Mouse (Mus musculus): ENCODE data around the gene Abca7. TPM values are rescaled to one million over a fixed set of nuclear protein-coding genes. Genes with fewer than 3 reads are reported as not detected.

Gene Abca7
- polyA plus RNA-seq, 1 experiment from 2014 or later: 3.2 TPM

- Histone ChIP-seq H3K4me1 (ENCODE audit: control insufficient read depth, insufficient read depth, low read length) (peaks cover 9% of the 10 kb centered on the region), H3K9ac (ENCODE audit: low read length) (no peak overlapping the region), H3K4me3 (ENCODE audit: low read length) (no peak overlapping the region), H3K9me3 (replicated peaks; ENCODE audit: control insufficient read depth, low read length) (no peaks in the 10 kb centered on the region), H3K4me2 (ENCODE audit: low read depth, low read length) (no peak overlapping the region), H3K36me3 (ENCODE audit: control insufficient read depth, insufficient read depth) (peaks cover 24% of the 10 kb centered on the region), H3K27ac (ENCODE audit: low read length) (no peak overlapping the region), H3K27me3 (ENCODE audit: control insufficient read depth, insufficient read depth, low read length) (peaks cover 23% of the 10 kb centered on the region)
- 16% methylated on average over 3 of the region's 3 CpGs for WGBS
- ATAC-seq (replicated peaks; ENCODE audit: extremely low read depth, insufficient read depth, low FRiP score): no peak
Observed at GRCm38 (mm10) chr10:79969124-79969568, 27.1 kb upstream of the Abca7 start.

DNA sequence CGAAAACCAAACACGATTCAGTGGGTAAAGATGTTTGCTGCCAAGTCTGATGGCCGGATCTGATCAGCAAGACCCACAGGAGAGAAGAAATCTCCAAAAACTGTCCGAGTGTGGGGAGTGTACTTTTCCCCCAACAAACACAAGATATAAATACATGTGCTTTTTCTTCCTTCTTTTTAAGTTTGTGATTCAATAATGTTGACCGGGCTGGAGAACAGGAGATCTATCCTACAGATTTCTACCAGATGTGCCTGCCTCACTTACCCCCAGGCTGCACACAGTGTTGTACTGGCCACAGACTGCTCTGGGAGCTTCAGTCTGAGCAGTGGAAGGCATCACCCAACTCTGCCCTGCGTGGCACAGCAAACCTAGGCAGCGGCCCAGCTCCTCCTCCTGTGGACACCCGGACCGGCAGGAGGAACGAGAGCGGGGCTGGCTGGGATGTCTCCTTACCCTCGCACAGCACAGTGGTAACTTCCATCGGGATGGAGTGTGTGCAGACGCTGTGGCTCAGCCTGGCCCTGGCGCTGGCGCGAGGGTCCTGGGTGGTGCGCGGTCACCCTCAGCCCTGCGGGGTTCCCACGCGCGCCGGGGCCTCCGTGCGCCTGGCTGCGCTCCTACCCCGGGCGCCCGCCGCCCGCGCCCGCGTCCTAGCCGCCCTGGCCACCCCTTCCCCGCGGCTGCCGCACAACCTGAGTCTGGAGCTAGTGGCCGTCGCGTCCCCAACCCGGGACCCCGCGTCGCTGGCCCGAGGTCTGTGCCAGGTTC is 25.7 kb upstream of the Abca7 start, which contains the start of gene Grin3b:
TSS of gene Grin3b (plus strand) at position 301 of the 768 bp plus-strand sequence.
- Histone ChIP-seq H3K9ac (ENCODE audit: low read length) (peak within 1 kb of the TSS; percentile 65), H3K4me2 (ENCODE audit: low read depth, low read length) (peak within 1 kb of the TSS; percentile 74), H3K4me1 (ENCODE audit: control insufficient read depth, insufficient read depth, low read length) (peaks cover 9% of the 10 kb centered on the region), H3K36me3 (ENCODE audit: control insufficient read depth, insufficient read depth) (peaks cover 18% of the 10 kb centered on the region; the same call in 1 of the 2 replicates), H3K27ac (ENCODE audit: low read length) (no peak within 1 kb of the TSS), H3K27me3 (ENCODE audit: control insufficient read depth, insufficient read depth, low read length) (peaks cover 23% of the 10 kb centered on the region), H3K9me3 (replicated peaks; ENCODE audit: control insufficient read depth, low read length) (no peaks in the 10 kb centered on the region), H3K4me3 (ENCODE audit: low read length) (peak within 1 kb of the TSS; percentile 54)
- 8% methylated on average over 47 of the region's 47 CpGs for WGBS
- no peak; the same call in 1 of the 2 replicates for ATAC-seq (replicated peaks; ENCODE audit: extremely low read depth, insufficient read depth, low FRiP score)

DNA sequence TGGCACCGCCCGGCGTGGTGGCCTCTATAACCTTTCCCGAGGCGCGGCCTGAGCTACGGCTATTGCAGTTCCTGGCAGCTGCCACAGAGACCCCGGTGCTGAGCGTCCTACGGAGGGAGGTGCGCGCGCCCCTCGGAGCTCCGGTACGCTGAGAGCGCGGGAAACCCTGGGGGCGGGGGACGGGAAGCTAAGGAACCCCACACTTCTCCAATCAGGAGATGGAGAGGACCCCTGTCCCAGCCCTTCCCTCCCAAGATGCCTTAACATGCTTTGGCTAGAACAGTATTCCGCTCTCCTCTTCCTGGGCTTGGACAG is 25.2 kb upstream of the Abca7 start:
- H3K27ac ChIP-seq (ENCODE audit: low read length): no peak overlapping the region
- peaks cover 23% of the 10 kb centered on the region for H3K27me3 ChIP-seq (ENCODE audit: control insufficient read depth, insufficient read depth, low read length)
- peaks cover 23% of the 10 kb centered on the region for H3K36me3 ChIP-seq (ENCODE audit: control insufficient read depth, insufficient read depth)
- H3K4me3 ChIP-seq (ENCODE audit: low read length): peak overlapping the region; percentile 54
- H3K9ac ChIP-seq (ENCODE audit: low read length): peak overlapping the region; percentile 65
- peaks cover 9% of the 10 kb centered on the region for H3K4me1 ChIP-seq (ENCODE audit: control insufficient read depth, insufficient read depth, low read length)
- H3K9me3 ChIP-seq (replicated peaks; ENCODE audit: control insufficient read depth, low read length): no peaks in the 10 kb centered on the region
- WGBS: 3% methylated on average over 21 of the region's 21 CpGs
- no peak for ATAC-seq (replicated peaks; ENCODE audit: extremely low read depth, insufficient read depth, low FRiP score)
- H3K4me2 ChIP-seq (ENCODE audit: low read depth, low read length): peak overlapping the region; percentile 74

DNA sequence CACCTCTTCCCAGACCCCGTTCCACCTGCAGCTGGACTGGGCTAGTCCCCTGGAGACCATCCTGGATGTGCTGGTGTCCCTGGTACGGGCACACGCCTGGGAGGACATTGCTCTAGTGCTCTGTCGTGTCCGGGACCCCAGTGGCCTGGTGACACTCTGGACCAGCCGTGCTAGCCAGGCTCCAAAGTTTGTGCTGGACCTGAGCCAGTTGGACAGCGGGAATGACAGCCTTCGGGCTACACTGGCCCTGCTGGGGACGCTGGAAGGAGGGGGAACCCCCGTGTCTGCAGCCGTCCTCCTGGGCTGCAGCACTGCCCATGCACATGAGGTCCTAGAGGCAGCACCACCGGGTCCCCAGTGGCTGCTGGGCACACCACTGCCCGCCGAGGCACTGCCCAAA is 23.5 kb upstream of the Abca7 start:
- no peak for ATAC-seq (replicated peaks; ENCODE audit: extremely low read depth, insufficient read depth, low FRiP score)
- WGBS: 40% methylated on average over 14 of the region's 14 CpGs
- no peak overlapping the region for H3K4me3 ChIP-seq (ENCODE audit: low read length)
- H3K9ac ChIP-seq (ENCODE audit: low read length): no peak overlapping the region
- H3K9me3 ChIP-seq (replicated peaks; ENCODE audit: control insufficient read depth, low read length): no peaks in the 10 kb centered on the region
- H3K27me3 ChIP-seq (ENCODE audit: control insufficient read depth, insufficient read depth, low read length): peaks cover 23% of the 10 kb centered on the region
- H3K36me3 ChIP-seq (ENCODE audit: control insufficient read depth, insufficient read depth): peaks cover 28% of the 10 kb centered on the region
- peaks cover 9% of the 10 kb centered on the region for H3K4me1 ChIP-seq (ENCODE audit: control insufficient read depth, insufficient read depth, low read length)
- H3K27ac ChIP-seq (ENCODE audit: low read length): no peak overlapping the region
- no peak overlapping the region for H3K4me2 ChIP-seq (ENCODE audit: low read depth, low read length)

DNA sequence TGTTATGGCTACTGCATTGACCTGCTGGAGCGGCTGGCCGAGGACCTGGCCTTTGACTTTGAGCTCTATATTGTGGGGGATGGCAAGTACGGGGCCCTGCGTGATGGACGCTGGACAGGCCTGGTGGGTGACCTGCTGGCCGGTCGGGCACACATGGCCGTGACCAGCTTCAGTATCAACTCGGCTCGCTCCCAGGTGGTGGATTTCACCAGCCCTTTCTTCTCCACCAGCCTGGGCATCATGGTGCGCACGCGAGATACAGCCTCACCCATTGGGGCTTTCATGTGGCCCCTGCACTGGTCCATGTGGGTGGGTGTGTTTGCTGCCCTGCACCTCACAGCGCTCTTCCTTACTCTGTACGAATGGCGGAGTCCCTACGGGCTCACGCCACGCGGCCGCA is 22.2 kb upstream of the Abca7 start:
- Histone ChIP-seq H3K9ac (ENCODE audit: low read length) (no peak overlapping the region), H3K9me3 (replicated peaks; ENCODE audit: control insufficient read depth, low read length) (no peaks in the 10 kb centered on the region), H3K36me3 (ENCODE audit: control insufficient read depth, insufficient read depth) (peaks cover 39% of the 10 kb centered on the region), H3K27me3 (ENCODE audit: control insufficient read depth, insufficient read depth, low read length) (peaks cover 23% of the 10 kb centered on the region), H3K4me1 (ENCODE audit: control insufficient read depth, insufficient read depth, low read length) (peaks cover 9% of the 10 kb centered on the region), H3K27ac (ENCODE audit: low read length) (no peak overlapping the region), H3K4me3 (ENCODE audit: low read length) (no peak overlapping the region), H3K4me2 (ENCODE audit: low read depth, low read length) (no peak overlapping the region)
- ATAC-seq (replicated peaks; ENCODE audit: extremely low read depth, insufficient read depth, low FRiP score): no peak
- WGBS: 89% methylated on average over 21 of the region's 21 CpGs

DNA sequence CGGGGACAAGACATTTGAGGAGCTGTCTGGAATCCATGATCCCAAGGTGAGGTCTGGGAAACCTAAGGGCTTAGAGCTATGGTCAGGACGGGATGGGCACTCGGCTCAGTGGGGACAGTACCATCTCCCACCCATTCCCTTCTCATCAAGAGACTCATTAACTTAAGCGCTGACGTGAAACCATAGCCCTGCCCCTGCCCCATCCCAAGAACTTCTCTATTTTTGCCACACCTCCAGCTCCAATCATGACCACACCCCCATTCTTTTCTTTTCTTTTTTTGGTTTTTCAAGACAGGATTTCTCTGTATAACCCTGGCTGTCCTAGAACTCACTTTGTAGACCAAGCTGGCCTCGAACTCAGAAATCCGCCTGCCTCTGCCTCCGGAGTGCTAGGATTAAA is 21.6 kb upstream of the Abca7 start:
- Histone ChIP-seq H3K27ac (ENCODE audit: low read length) (no peak overlapping the region), H3K4me1 (ENCODE audit: control insufficient read depth, insufficient read depth, low read length) (peaks cover 10% of the 10 kb centered on the region), H3K9me3 (replicated peaks; ENCODE audit: control insufficient read depth, low read length) (no peaks in the 10 kb centered on the region), H3K4me2 (ENCODE audit: low read depth, low read length) (no peak overlapping the region), H3K27me3 (ENCODE audit: control insufficient read depth, insufficient read depth, low read length) (peaks cover 21% of the 10 kb centered on the region), H3K4me3 (ENCODE audit: low read length) (no peak overlapping the region), H3K36me3 (ENCODE audit: control insufficient read depth, insufficient read depth) (peaks cover 41% of the 10 kb centered on the region), H3K9ac (ENCODE audit: low read length) (no peak overlapping the region)
- 82% methylated on average over 8 of the region's 8 CpGs for WGBS
- no peak for ATAC-seq (replicated peaks; ENCODE audit: extremely low read depth, insufficient read depth, low FRiP score)

GRCm38 (mm10) chr10:79976071-79976721 is 20.1 kb upstream of the Abca7 start:
- Histone ChIP-seq H3K9ac (ENCODE audit: low read length) (no peak overlapping the region), H3K27ac (ENCODE audit: low read length) (no peak overlapping the region), H3K4me1 (ENCODE audit: control insufficient read depth, insufficient read depth, low read length) (peaks cover 10% of the 10 kb centered on the region), H3K9me3 (replicated peaks; ENCODE audit: control insufficient read depth, low read length) (no peaks in the 10 kb centered on the region), H3K27me3 (ENCODE audit: control insufficient read depth, insufficient read depth, low read length) (peaks cover 10% of the 10 kb centered on the region), H3K4me3 (ENCODE audit: low read length) (no peak overlapping the region), H3K4me2 (ENCODE audit: low read depth, low read length) (no peak overlapping the region), H3K36me3 (ENCODE audit: control insufficient read depth, insufficient read depth) (peaks cover 41% of the 10 kb centered on the region)
- 87% methylated on average over 28 of the region's 28 CpGs for WGBS
- no peak for ATAC-seq (replicated peaks; ENCODE audit: extremely low read depth, insufficient read depth, low FRiP score)

- H3K4me1 ChIP-seq (ENCODE audit: control insufficient read depth, insufficient read depth, low read length): peaks cover 13% of the 10 kb centered on the region
- 75% methylated on average over 35 of the region's 36 CpGs for WGBS
- H3K27ac ChIP-seq (ENCODE audit: low read length): no peak overlapping the region
- no peak overlapping the region for H3K9ac ChIP-seq (ENCODE audit: low read length)
- ATAC-seq (replicated peaks; ENCODE audit: extremely low read depth, insufficient read depth, low FRiP score): no peak
- no peak overlapping the region for H3K4me2 ChIP-seq (ENCODE audit: low read depth, low read length)
- peaks cover 41% of the 10 kb centered on the region for H3K36me3 ChIP-seq (ENCODE audit: control insufficient read depth, insufficient read depth)
- no peaks in the 10 kb centered on the region for H3K9me3 ChIP-seq (replicated peaks; ENCODE audit: control insufficient read depth, low read length)
- no peak overlapping the region for H3K4me3 ChIP-seq (ENCODE audit: low read length)
- H3K27me3 ChIP-seq (ENCODE audit: control insufficient read depth, insufficient read depth, low read length): peaks cover 5% of the 10 kb centered on the region
Observed at GRCm38 (mm10) chr10:79976722-79977107, 19.6 kb upstream of the Abca7 start.

DNA sequence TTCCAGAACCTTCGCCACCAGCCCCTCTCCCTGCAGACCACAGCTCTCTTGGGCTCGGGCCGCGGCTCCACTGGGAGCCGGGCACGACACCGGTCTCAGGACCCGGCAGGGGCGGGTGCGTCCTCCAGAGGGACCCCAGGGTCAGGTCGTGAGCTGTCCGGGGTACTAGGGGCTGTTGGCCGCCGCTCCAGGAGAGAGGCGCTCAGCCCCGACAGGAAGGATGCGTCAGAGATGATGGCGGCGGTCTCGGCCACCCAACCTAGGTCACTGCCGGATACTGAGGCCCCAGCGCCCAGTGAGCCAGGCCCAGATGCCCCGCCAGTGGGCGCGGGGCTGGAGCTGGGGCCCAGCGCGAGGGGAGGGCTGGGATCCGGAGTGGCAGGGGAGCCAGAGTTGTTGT is 19.0 kb upstream of the Abca7 start:
- Histone ChIP-seq H3K36me3 (ENCODE audit: control insufficient read depth, insufficient read depth) (peaks cover 41% of the 10 kb centered on the region), H3K4me2 (ENCODE audit: low read depth, low read length) (no peak overlapping the region), H3K9me3 (replicated peaks; ENCODE audit: control insufficient read depth, low read length) (no peaks in the 10 kb centered on the region), H3K27me3 (ENCODE audit: control insufficient read depth, insufficient read depth, low read length) (no peaks in the 10 kb centered on the region), H3K4me3 (ENCODE audit: low read length) (no peak overlapping the region), H3K4me1 (ENCODE audit: control insufficient read depth, insufficient read depth, low read length) (peaks cover 15% of the 10 kb centered on the region), H3K9ac (ENCODE audit: low read length) (no peak overlapping the region), H3K27ac (ENCODE audit: low read length) (no peak overlapping the region)
- 87% methylated on average over 28 of the region's 28 CpGs for WGBS
- no peak for ATAC-seq (replicated peaks; ENCODE audit: extremely low read depth, insufficient read depth, low FRiP score)

Data from heart, embryonic 16.5 days (tissue).